Mouse (Mus musculus) CD4-positive, CD25-positive, alpha-beta regulatory T cell, adult 2 months (primary cell): ENCODE results near the gene Ece2.
A peak's percentile ranks its signal among the peaks of the same experiment; 100 is the strongest.

Experiments
- DNase-seq: peaks from one replicate; pipeline ENCODE4 v3.0.0-alpha.2; 2012; ENCODE audit warnings: low read depth, low spot score

Ece2 gene

DNA sequence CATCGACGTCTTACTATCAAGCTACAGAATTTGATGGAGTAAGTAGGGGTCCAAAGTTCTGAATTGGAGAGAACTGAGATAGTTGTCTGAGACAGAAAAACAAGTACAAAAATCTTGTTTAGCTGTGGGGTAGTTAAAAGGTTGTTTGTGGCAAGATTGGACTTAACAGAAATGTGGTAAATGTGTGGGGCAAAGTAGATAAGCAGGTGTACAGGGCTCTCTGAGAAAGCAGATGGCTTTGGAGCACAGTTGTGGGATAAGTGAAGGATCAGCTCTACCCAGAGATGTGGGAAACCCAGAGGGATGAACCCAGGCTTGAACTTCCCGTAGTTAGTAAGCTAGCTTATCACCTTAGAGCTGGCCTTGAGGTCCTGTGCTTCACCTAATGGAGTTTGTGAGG, 61.1 kb downstream of the Ece2 start:
- no peak for DNase-seq

DNA sequence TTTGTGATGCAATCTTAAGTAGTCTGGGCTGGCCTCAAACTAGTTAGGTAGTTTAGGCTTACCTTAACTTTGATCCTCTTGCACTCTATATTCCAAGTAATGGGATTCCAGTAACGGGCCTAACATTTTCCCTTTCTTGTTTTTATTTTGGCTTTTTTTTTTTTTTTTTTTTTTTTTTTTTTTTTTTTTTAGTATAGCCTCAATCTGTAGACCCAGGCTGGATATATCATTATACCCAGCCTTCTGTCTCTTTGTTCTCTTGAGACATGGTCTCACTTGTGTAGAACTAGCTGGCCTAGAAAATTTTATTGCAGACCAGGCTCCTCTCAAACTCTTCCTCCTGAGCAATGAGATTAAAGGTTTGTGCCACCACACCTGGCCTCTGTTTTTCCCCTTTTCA, 62.0 kb downstream of the Ece2 start:
- DNase-seq = no peak

DNA sequence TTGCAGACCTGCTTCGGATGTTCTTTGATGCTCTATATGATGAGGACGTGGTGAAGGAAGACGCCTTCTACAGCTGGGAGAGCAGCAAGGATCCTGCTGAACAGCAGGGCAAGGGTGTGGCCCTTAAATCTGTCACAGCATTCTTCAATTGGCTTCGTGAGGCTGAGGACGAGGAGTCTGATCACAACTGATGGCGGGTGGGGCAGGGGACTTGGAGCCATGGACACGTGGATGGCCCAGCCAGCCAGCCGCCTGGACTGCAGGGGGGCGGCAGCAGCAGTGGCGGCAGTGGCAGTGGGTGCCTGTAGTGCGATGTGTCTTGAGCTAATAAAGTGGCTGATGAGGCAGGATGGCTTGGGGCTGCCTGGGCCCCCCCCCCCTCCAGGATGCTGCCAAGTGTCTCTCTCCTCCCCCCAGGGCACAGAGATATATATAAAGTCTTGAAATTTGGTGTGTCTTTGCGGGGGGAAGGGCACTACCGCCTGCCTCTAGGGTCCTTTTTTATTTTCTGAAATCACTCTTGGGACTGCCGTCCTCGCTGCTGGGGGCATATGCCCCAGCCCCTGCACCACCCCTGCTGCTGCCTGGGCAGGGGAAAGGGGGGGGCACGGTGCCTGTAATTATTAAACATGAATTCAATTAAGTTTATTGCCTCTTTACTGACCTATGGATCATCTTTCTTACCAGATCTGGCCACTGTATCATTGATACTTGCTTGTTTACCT, 62.8 kb downstream of the Ece2 start:
- no peak for DNase-seq

DNA sequence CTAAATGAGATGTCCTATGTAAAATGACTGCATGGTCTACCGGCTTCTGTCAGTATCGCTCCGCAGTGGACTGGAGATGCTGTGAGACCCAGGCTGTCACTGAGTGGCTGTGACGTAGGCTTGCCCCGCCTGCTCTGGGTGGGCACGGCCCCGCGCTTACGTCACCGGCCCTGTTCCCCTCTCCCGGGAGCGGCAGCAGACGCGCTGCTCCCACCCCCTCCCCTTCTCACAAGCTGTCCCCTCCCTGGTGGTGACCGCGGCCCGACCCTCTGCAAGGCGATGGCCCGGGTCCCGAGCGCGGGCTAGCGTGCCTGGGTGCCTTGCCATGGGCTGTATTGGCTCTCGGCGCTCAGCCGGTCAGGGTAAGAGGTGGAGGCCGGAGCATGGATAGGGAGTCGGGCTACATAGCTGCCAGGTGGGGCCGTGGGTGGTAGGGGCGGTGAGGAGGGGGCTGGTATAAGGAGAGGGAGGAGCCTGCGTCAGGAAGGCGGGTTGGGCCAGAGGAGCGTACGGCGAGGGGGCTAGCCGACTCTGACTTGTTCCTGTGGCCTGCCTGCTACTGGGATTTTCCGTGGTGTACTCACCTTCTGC, 63.6 kb downstream of the Ece2 start, which contains the start of gene Fam131a:
Fam131a (plus strand) TSS at position 131 of the 591 bp plus-strand sequence.
- peak; percentile 84 for DNase-seq

DNA sequence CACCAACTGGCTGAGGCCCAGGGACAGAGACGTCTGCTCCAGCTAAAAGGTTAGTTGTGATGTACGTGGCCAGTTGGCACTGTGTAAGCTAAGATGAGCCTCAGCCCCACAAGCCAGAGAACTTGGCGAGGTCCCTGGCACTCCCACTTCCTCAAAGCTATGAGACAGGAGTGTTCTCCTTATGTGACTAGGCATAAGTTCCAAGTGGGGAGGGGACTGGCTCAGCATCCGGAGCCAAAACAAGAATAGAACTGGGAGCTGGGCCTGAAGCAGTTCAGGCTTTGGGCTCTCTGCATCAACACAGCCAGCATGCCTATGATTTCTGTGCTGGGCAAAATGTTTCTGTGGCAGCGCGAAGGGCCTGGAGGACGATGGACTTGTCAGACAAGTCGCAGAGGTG, 65.2 kb downstream of the Ece2 start:
- no peak for DNase-seq

DNA sequence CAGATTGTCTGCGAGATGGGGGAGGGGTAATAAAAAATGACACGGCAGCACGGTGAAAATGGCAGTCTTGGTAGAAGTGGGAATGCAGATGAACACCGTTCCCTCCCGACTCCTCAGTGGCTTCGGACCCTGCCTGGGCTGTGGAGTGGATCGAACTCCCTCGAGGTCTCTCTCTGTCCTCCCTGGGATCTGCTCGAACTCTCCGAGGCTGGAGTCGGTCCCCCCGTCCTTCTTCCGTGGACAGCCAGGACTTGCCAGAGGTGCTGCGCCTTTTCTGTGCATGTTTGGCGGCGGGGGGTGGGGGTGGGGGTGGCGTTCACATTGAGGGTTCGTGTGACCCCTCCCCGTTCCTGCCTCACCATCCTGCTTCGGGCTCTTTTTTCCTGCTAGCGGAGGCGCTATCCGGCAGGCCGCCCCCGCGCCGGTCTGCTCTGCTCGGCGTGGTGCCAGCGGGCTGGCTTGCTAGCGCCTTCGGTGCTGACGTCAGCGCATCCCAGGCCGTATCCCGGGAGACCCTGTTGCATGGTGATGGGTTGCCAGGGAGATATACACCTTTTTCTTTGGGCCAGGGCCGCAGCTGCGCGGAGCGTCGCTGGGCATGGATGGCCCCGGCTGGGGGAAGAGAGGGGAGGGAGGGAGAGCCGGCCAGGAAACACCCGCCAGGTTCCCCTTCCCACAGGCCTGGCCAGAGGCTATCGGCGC, 66.1 kb downstream of the Ece2 start:
- DNase-seq = peak; percentile 60
